Mouse (Mus musculus) lung, embryonic 15.5 days (tissue): Measurements from ENCODE around the gene Shroom3. TPM values are rescaled to one million over a fixed set of nuclear protein-coding genes. Genes with fewer than 3 reads are reported as not detected.
"Not testable (repeated sequence)": the region's sequence is repeated elsewhere in the genome, so short reads cannot be mapped to it uniquely, and the experiment has no call there.

Experiments used
- ATAC-seq: fragments of 200-750 bp; cut with Nextera tagmentation; 2 replicates; pipeline ENCODE4 v1.8.0; 2017; ENCODE audit warnings: moderate number of reproducible peaks, borderline replicate concordance; ENCODE audit not compliant: low FRiP score, low TSS enrichment; ENCODE audit errors: extremely low read depth
- H3K27ac ChIP-seq: fragments of 300-500 bp; sonication (generic); 2 replicates; pipeline ENCODE4 v1.5.1; 2015; ENCODE audit warnings: moderate library complexity, mild to moderate bottlenecking, inconsistent platforms
- H3K27me3 ChIP-seq: fragments of 300-500 bp; sonication (generic); 2 replicates; pipeline ENCODE4 v1.6.1; 2015; ENCODE audit warnings: inconsistent platforms
- H3K36me3 ChIP-seq: fragments of 300-500 bp; sonication (generic); 2 replicates; pipeline ENCODE4 v1.6.1; 2015; ENCODE audit warnings: inconsistent platforms
- H3K4me1 ChIP-seq: fragments of 300-500 bp; sonication (generic); 2 replicates; pipeline ENCODE4 v1.6.1; 2015; ENCODE audit warnings: inconsistent platforms
- H3K4me2 ChIP-seq: fragments of 300-500 bp; sonication (generic); 2 replicates; pipeline ENCODE4 v1.6.1; 2015; ENCODE audit warnings: inconsistent platforms, mild to moderate bottlenecking, moderate library complexity
- H3K4me3 ChIP-seq: fragments of 300-500 bp; sonication (generic); 2 replicates; pipeline ENCODE4 v1.5.1; 2015; ENCODE audit warnings: mild to moderate bottlenecking, inconsistent platforms
- H3K9ac ChIP-seq: fragments of 300-500 bp; sonication (generic); 2 replicates; pipeline ENCODE4 v1.6.1; 2015; ENCODE audit warnings: inconsistent platforms
- H3K9me3 ChIP-seq: fragments of 300-500 bp; sonication (generic); 2 replicates; pipeline ENCODE4 v1.6.1; 2016; ENCODE audit warnings: inconsistent platforms
- WGBS: fragments of 180-500 bp; shearing (Covaris S2); methylation state at CpG from one replicate; pipeline ENCODE4 v1.1.7; 2015; 5-methylcytosine and 5-hydroxymethylcytosine counted together
- polyA plus RNA-seq: library from polyadenylated mRNA; unstranded; fragments of >200 nt; fragmentation: Nextera tagmentation; extraction: Ambion mirVana; gene quantifications from 2 replicates; pipeline ENCODE4 v1.2.1, GENCODE M21; 2015

The Shroom3 gene
- polyA plus RNA-seq, 1 experiment from 2014 or later: 5.3 TPM

- Histone ChIP-seq H3K4me2 (no peak overlapping the region), H3K36me3 (no peaks in the 10 kb centered on the region), H3K9ac (no peak overlapping the region), H3K9me3 (no peaks in the 10 kb centered on the region), H3K4me1 (peaks cover 18% of the 10 kb centered on the region), H3K27ac (no peak overlapping the region), H3K4me3 (no peak overlapping the region), H3K27me3 (no peaks in the 10 kb centered on the region)
- 68% methylated on average over 4 of the region's 4 CpGs for WGBS
- no peak for ATAC-seq
These were observed 225.0 kb downstream of the Shroom3 start for GRCm38 (mm10) chr5:92908227-92908626.

DNA sequence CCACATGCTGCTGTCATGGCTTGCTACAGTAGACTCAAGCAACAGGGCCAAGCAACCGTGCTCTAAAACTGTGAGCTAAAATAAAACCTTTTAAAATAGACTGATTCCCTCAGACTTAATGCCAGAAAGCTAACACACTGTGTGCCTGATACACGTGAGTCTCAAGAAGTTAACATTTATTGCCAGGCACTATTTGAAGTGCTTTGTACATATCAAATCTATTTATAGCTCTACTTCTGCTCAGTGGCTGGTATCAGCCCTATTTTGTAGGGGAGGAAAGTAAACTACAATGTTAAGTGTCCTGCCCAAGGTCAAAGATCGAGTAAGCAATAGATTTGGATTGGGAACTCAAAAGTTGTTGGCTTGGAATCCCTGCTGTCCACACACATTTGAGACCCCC is 227.6 kb downstream of the Shroom3 start:
- ATAC-seq: no peak
- 57% methylated on average over 3 of the region's 3 CpGs for WGBS

GRCm38 (mm10) chr5:92915421-92915820 is 232.2 kb downstream of the Shroom3 start:
- 42% methylated on average over 10 of the region's 10 CpGs for WGBS
- H3K27me3 ChIP-seq: no peaks in the 10 kb centered on the region
- ATAC-seq: no peak
- H3K4me2 ChIP-seq: no peak overlapping the region
- no peak overlapping the region for H3K4me3 ChIP-seq
- no peak overlapping the region for H3K9ac ChIP-seq
- H3K36me3 ChIP-seq: no peaks in the 10 kb centered on the region
- H3K27ac ChIP-seq: no peak overlapping the region
- peaks cover 38% of the 10 kb centered on the region for H3K4me1 ChIP-seq
- H3K9me3 ChIP-seq: no peaks in the 10 kb centered on the region

More for the DNA sequence above, 227.6 kb downstream of the Shroom3 start:
- no peak overlapping the region for H3K4me3 ChIP-seq
- no peaks in the 10 kb centered on the region for H3K9me3 ChIP-seq
- H3K4me2 ChIP-seq: no peak overlapping the region
- H3K27me3 ChIP-seq: no peaks in the 10 kb centered on the region
- peaks cover 18% of the 10 kb centered on the region for H3K4me1 ChIP-seq
- 0 out of 2 replicates have a peak overlapping the region, but pooled peaks have one; percentile 16 for H3K27ac ChIP-seq
- H3K36me3 ChIP-seq: no peaks in the 10 kb centered on the region
- H3K9ac ChIP-seq: no peak overlapping the region

GRCm38 (mm10) chr5:92917755-92918154 is 234.5 kb downstream of the Shroom3 start:
- no peak for ATAC-seq
- Histone ChIP-seq H3K4me3 (no peak overlapping the region), H3K9ac (no peak overlapping the region), H3K4me2 (no peak overlapping the region), H3K27ac (no peak overlapping the region), H3K36me3 (no peaks in the 10 kb centered on the region), H3K27me3 (no peaks in the 10 kb centered on the region), H3K4me1 (peaks cover 34% of the 10 kb centered on the region), H3K9me3 (no peaks in the 10 kb centered on the region)
- 64% methylated on average over 6 of the region's 6 CpGs for WGBS

DNA sequence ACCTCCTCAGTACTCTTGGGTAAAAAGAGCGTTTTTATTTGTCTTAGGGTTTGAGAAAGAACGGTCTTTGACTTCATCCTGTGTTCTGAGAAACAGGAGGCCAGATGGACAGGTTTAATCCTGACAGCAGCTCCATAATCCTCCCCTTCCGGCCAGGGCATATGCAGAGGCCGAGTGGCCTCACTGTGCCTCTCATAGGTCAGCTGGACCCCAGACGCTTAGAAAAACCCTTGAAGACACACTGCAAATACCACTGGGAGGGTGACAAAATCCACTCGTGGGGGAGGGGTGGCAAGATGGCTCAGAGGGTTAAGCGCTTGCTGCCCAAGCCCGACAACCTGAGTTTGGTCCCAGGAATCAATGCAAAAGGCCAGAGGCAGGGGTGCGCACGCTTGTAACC is 234.9 kb downstream of the Shroom3 start:
- no peak for ATAC-seq
- H3K4me2 ChIP-seq: no peak overlapping the region
- H3K4me3 ChIP-seq: no peak overlapping the region
- no peak overlapping the region for H3K27ac ChIP-seq
- H3K9ac ChIP-seq: no peak overlapping the region
- no peaks in the 10 kb centered on the region for H3K27me3 ChIP-seq
- H3K4me1 ChIP-seq: peaks cover 34% of the 10 kb centered on the region
- no peaks in the 10 kb centered on the region for H3K9me3 ChIP-seq
- H3K36me3 ChIP-seq: no peaks in the 10 kb centered on the region
- 46% methylated on average over 10 of the region's 10 CpGs for WGBS

- H3K27ac ChIP-seq: 0 out of 2 replicates have a peak overlapping the region, but pooled peaks have one; percentile 2
- no peak overlapping the region for H3K9ac ChIP-seq
- H3K4me2 ChIP-seq: no peak overlapping the region
These were observed 235.6 kb downstream of the Shroom3 start for GRCm38 (mm10) chr5:92918866-92919265.

GRCm38 (mm10) chr5:92919390-92919789 is 236.2 kb downstream of the Shroom3 start:
- no peak for ATAC-seq
- no peaks in the 10 kb centered on the region for H3K27me3 ChIP-seq
- H3K36me3 ChIP-seq: no peaks in the 10 kb centered on the region
- H3K27ac ChIP-seq: 0 out of 2 replicates have a peak overlapping the region, but pooled peaks have one; percentile 2
- whole genome bisulfite sequencing: 65% methylated on average over 14 of the region's 14 CpGs
- H3K9ac ChIP-seq: no peak overlapping the region
- no peaks in the 10 kb centered on the region for H3K9me3 ChIP-seq
- H3K4me1 ChIP-seq: peaks cover 36% of the 10 kb centered on the region
- no peak overlapping the region for H3K4me3 ChIP-seq
- H3K4me2 ChIP-seq: no peak overlapping the region

More at GRCm38 (mm10) chr5:92918866-92919265, 235.6 kb downstream of the Shroom3 start:
- Histone ChIP-seq H3K9me3 (no peaks in the 10 kb centered on the region), H3K27me3 (no peaks in the 10 kb centered on the region), H3K36me3 (no peaks in the 10 kb centered on the region), H3K4me1 (peaks cover 34% of the 10 kb centered on the region), H3K4me3 (no peak overlapping the region)
- no peak for ATAC-seq
- 39% methylated on average over 9 of the region's 9 CpGs for WGBS

DNA sequence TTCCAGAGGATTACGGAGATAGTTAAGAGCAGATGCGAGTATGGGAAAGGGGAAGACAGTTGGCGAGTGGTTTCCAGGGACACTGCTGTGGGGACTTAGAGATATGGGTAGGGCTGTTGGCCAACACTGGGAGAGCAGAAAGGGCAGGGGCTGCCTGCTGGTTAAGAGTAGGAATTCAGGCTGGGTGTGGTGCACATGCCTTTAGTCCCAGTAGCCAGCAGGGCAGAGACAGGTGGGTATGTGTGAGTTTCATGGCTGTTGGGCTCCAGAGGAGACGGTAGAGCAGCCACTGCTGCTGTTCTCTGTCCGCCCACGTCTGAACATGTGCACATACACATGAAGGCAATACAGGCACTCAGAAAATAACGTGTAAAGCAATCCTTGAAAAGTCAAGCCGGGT is 237.7 kb downstream of the Shroom3 start:
- H3K4me3 ChIP-seq: no peak overlapping the region
- ATAC-seq: no peak
- H3K4me1 ChIP-seq: peaks cover 38% of the 10 kb centered on the region
- no peaks in the 10 kb centered on the region for H3K36me3 ChIP-seq
- H3K27me3 ChIP-seq: no peaks in the 10 kb centered on the region
- H3K27ac ChIP-seq: no peak overlapping the region
- no peak overlapping the region for H3K9ac ChIP-seq
- no peaks in the 10 kb centered on the region for H3K9me3 ChIP-seq
- no peak overlapping the region for H3K4me2 ChIP-seq
- 89% methylated on average over 8 of the region's 8 CpGs for WGBS

DNA sequence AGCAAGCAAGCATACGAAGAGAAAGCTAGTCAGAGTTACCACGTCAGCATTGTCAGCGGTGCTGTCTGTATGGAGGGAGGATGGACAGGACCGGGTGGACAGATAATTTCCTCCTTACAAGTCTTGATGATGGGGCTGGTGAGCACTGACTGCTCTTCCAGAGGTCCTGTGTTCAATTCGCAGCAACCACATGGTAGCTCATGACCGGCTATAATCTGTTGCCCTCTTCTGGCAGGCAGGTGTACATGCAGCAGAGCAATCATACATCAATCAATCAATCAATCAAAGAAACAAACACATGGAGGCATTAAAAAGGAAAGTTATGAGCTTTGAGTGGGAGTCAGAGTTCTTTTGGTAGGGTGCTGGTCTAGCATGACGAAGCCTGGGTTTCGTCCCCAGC is 238.5 kb downstream of the Shroom3 start:
- Histone ChIP-seq H3K4me3 (no peak overlapping the region), H3K27me3 (no peaks in the 10 kb centered on the region), H3K36me3 (no peaks in the 10 kb centered on the region), H3K9me3 (no peaks in the 10 kb centered on the region), H3K9ac (no peak overlapping the region), H3K4me2 (no peak overlapping the region), H3K27ac (no peak overlapping the region), H3K4me1 (peaks cover 36% of the 10 kb centered on the region)
- no peak for ATAC-seq
- WGBS: 83% methylated on average over 8 of the region's 8 CpGs

GRCm38 (mm10) chr5:92922981-92923380 is 239.7 kb downstream of the Shroom3 start:
- WGBS: 77% methylated on average over 5 of the region's 5 CpGs
- not testable (repeated sequence) for H3K27me3 ChIP-seq, H3K27ac ChIP-seq, H3K36me3 ChIP-seq, H3K4me3 ChIP-seq, H3K9me3 ChIP-seq, H3K4me2 ChIP-seq, ATAC-seq, H3K9ac ChIP-seq
- peaks cover 40% of the 10 kb centered on the region for H3K4me1 ChIP-seq

- Histone ChIP-seq H3K36me3 (no peaks in the 10 kb centered on the region), H3K27ac (peak overlapping the region; percentile 68), H3K9ac (no peak overlapping the region; the same call in 1 of the 2 replicates), H3K27me3 (no peaks in the 10 kb centered on the region), H3K4me3 (peak overlapping the region; percentile 4; the same call in 1 of the 2 replicates), H3K9me3 (no peaks in the 10 kb centered on the region), H3K4me2 (peak overlapping the region; percentile 43), H3K4me1 (peaks cover 27% of the 10 kb centered on the region)
- whole genome bisulfite sequencing: 12% methylated on average over 17 of the region's 17 CpGs
- ATAC-seq: peak; percentile 84
These were observed 241.7 kb downstream of the Shroom3 start for GRCm38 (mm10) chr5:92924851-92925477.

DNA sequence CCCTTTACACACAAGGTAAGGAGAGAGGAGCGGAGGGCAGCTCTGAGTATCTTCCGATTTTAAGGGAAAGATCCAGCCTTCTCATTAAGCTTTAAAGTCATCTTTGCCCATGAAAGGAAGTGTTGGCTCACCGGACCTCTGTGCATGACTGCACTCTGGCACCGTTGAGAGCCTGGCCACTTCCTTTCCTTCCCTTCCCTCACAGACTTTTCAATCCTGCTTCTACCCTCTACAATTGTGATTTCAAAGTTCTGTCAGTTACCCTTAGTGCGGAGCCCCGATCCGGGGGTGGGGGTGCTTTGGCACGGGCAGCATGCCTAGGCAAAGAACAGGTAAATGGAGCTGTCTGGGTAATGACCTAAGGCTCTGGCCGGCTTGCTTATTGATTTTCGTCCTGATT is 244.4 kb downstream of the Shroom3 start:
- ATAC-seq: no peak

More for the DNA sequence above, 244.4 kb downstream of the Shroom3 start:
- no peaks in the 10 kb centered on the region for H3K36me3 ChIP-seq
- peaks cover 52% of the 10 kb centered on the region for H3K4me1 ChIP-seq
- H3K4me3 ChIP-seq: no peak overlapping the region
- no peaks in the 10 kb centered on the region for H3K9me3 ChIP-seq
- no peak overlapping the region for H3K9ac ChIP-seq
- H3K27ac ChIP-seq: no peak overlapping the region
- H3K27me3 ChIP-seq: no peaks in the 10 kb centered on the region
- 68% methylated on average over 10 of the region's 10 CpGs for WGBS
- no peak overlapping the region for H3K4me2 ChIP-seq
